Mouse (Mus musculus) adrenal gland, postnatal 36 days (tissue): ENCODE data around the gene Myo16. TPM values are rescaled to one million over a fixed set of nuclear protein-coding genes. Genes with fewer than 3 reads are reported as not detected.
A peak's percentile ranks its signal among the peaks of the same experiment; 100 is the strongest.

Source experiments
- DNase-seq, 2 experiments: peaks; one replicate each; pipeline ENCODE4 v3.0.0; 2021; ENCODE audit warnings: mixed read lengths in 1 of 2
- total RNA-seq, 2 experiments: library from RNA; stranded (reverse); gene quantifications; 2 replicates each; pipeline ENCODE4 v1.2.3; 2021

The Myo16 gene
- total RNA-seq, 2 experiments from 2014 or later: not detected

DNA sequence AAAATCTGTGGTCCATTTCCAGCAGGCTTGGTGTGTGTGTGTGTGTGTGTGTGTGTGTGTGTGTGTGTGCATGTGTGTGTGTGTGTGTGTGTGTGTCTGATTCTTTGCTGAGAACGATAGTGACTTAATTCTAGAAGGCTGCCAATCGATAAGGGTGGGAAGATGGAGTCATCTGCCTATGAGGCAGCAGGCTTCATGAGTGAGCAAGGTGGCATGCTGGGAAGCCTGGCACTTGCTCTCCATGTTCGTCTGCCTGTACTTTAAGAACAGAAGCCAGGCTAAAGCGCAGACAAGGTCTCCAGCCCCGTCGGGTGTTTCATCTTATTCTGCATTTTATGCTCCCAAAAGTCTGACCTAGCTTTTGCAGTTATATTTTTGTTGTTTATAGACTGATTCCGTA lies 404.2 kb downstream of the Myo16 start:
- DNase-seq: no peak

DNA sequence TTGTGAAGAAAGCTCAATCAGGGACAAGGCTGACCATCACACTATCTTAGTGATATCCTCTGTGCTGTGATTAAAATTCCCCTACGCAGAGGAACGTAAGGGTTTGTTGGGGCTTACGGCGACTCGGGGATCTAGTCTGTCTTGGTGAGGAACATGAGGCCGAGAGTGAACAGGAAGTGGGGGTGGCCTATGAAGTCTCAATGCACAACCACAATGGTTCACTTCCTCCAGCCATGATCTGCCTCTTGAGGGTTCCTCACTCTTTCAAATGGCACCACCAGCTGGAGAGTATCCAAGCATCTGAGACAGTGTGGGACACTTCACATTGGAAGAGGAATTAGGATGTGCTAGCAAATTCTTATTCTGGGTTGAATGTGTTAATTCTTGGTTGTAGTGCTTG lies 405.8 kb downstream of the Myo16 start:
- DNase-seq: no peak

DNA sequence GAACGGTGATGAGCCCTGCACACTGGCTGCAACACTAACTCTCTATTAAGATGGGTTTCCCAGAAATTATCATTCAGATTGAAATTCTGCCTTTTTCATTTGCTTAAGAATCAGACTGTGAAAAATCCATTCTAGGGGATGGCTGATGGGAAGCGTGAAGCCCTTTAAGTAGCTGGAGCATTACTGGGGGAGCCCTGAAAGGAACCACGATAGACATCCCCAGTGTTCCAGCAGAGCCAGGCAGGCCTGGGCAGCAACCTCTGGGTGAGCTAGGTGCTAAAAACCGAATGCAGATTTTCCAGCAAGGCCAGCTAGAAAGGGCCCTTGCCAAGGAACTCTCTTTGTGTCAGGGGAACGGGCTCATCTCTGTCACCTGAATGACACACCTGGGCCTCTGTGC lies 407.9 kb downstream of the Myo16 start:
- no peak for DNase-seq

DNA sequence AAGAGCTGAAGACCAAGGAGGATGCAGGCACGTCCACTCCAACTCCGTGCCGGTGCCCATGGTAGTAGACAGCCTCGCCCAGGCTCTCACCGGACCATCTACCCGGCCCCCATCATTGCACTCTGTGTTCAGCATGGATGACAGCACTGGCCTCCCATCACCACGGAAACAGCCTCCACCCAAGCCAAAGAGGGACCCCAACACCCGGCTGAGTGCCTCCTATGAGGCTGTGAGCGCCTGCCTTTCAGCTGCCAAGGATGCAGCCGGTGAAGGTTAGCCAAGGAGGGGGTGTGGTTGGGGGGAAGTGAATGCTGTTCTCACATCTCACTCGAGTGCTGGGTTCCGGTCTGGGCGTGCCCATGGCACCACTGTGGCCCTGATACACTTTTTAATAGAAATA lies 408.3 kb downstream of the Myo16 start:
- no peak for DNase-seq

DNA sequence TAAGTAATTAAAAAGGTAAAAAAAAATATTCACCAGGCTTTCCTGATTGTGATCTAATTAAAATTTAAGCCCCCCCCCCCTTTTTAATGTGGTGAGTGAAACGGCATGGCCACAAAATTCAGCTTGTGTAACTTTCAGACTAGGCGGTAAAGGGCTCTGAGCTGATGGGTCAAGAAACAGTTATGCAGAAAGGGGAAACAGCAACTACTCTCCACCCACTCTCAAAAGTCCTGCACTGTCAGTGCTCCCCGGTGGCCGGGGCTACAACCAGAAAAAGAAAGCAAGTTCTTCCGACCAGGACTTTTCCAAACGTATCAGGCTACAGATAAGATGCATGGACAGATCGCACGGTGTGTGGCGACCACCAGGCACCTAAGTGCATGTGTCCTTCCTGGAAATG lies 408.9 kb downstream of the Myo16 start:
- no peak for DNase-seq

- no peak for DNase-seq
Observed at GRCm38 (mm10) chr8:10565231-10566029, 411.7 kb downstream of the Myo16 start.

DNA sequence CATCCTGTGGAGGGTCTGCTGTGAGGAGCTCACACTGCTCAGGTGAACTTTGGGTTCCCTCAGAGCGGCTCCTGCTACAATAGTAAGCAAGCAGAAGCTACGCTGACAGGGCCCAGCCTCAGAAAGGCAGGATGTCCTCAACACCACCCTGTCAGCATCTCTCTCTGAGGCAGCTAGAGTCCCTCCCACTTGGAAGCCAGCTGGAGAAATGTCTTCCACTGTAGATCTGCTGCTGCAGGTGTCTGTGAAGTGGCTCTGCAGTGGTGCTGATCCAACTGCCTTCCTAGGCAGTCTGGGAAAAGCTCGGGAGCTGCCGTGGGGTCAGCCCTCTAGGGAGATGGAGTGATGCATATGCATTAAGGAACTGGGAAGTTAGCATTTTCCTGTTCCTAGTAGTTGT lies 414.7 kb downstream of the Myo16 start:
- no peak for DNase-seq

GRCm38 (mm10) chr8:10574096-10574495 lies 420.4 kb downstream of the Myo16 start:
- DNase-seq: peak; percentile 81 to 89

- DNase-seq: no peak
Observed at GRCm38 (mm10) chr8:10575244-10575643, 421.5 kb downstream of the Myo16 start.

GRCm38 (mm10) chr8:10586956-10587744 lies 433.4 kb downstream of the Myo16 start:
- peak; percentile 22 to 58 for DNase-seq

- DNase-seq: no peak
Observed at GRCm38 (mm10) chr8:10589422-10589933, 435.8 kb downstream of the Myo16 start.

- no peak for DNase-seq
Observed at GRCm38 (mm10) chr8:10592917-10593316, 439.2 kb downstream of the Myo16 start.

DNA sequence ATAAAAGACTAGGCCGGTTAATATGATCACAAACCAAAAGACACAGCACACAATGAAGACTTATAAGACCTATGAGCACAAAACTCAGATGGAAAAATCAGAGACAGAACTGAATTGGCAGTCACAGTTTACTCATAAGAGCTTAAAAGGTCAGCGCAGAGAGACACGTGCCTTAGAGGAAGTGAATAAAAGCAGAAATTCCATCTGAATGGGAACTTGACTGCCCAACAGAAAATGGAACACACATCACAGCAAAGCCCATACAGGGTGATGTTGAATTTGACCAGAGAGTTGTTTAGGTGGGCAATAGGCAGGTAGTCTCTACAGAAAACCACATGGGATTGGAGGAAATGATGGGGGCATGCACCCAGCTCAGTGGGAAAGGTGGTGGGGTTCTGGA lies 442.6 kb downstream of the Myo16 start:
- no peak for DNase-seq

DNA sequence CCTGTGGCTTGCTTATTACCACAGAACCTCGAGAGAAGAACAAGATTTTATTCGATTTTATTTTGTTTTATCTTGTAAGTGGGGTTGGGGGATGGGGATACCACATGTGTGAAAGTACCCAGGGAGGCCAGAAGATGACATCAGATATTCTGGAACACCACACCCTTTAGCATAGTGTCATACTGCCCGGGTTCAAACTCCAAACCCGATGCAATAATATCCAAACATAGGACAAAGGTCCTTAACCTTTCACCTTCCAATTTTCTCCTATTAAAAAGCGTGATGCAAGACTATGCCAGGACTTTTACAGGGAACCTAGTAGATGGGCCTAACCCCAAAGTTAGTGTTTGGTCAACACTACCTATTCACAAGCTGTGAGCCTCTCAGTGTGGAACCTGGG lies 443.9 kb downstream of the Myo16 start:
- DNase-seq: no peak

DNA sequence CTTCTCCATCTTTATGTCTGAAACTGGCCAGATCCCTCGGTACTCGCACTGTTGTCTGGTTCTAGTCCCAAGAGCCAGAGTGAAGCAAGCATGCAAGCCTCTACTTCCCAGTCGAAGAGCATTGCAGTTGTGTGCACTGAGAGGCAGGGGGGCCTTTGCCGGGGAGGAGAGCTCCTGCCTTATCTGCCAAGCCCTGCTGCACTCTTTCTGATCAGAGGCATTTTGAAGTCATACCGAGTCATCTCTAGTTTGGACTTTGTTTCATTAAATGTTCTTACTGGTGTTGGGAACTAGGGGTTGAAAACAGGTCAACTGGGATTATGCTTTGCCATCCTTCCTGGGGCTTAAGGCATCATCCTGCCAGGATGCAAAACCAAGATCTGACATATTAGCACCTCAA lies 445.2 kb downstream of the Myo16 start:
- DNase-seq: no peak

GRCm38 (mm10) chr8:10606028-10606815 lies 452.5 kb downstream of the Myo16 start:
- DNase-seq: peak; percentile 8 to 17

DNA sequence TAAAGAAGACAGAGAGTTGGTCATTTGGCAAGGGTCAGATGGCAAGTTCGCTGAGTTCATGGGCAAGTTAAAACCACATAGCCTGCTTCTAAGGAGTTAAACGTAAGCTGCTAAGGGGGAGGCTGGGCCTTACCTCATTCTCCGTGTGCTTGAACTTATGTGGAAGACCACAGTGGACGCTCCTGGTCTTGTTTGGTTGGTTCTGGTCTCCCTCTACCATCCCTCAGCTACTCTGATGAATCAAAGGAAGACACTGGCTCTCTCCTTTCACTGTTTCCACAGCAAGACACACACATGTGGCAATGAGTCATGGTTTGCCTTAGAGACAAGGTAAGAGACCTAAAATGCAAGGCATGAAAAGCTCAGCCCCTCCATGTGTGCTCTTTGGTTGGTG lies 453.1 kb downstream of the Myo16 start:
- no peak for DNase-seq

DNA sequence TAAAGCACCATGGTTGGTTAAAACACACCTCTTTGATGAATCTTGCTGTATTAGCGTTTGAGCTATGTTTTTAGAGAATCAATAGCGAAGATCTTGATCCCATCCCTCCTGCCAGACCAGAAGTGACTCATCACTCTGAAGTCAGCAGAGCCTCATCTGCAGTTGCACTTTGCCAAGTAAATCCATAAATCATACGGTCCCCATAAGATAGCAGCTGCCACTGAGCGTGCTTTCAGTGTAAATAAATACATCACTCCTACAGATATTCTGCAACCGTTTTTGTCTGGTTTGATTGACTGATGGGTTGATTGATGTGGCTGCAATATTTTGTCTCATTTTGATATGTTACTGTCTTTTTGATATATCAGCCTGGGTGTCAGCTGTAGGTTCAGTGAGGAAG lies 457.9 kb downstream of the Myo16 start:
- DNase-seq: peak; percentile 18 to 20

- no peak for DNase-seq
Observed at GRCm38 (mm10) chr8:10613371-10613770, 459.7 kb downstream of the Myo16 start.

- no peak for DNase-seq
Observed at GRCm38 (mm10) chr8:10619689-10620088, 466.0 kb downstream of the Myo16 start.

DNA sequence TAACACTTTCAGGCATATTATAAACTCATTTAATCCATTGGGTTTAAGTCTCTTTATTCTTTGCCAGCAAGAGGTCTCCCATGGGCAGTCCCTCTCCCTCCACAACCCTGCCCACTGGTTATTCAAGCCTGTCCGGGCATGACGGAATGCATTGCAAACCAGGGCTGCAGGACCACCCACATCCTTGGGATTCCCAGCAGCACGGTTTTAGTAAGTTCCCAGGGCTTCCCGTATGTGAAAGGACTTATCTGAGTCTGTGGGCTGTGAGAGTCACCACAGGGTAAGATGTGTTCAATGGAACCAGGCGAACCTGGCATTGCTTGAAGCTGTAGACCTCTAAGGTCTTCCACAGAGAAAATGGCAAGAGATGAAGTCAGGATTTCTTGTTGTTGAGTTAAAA lies 471.6 kb downstream of the Myo16 start:
- DNase-seq: no peak

GRCm38 (mm10) chr8:10628725-10629124 lies 475.0 kb downstream of the Myo16 start:
- DNase-seq: no peak

DNA sequence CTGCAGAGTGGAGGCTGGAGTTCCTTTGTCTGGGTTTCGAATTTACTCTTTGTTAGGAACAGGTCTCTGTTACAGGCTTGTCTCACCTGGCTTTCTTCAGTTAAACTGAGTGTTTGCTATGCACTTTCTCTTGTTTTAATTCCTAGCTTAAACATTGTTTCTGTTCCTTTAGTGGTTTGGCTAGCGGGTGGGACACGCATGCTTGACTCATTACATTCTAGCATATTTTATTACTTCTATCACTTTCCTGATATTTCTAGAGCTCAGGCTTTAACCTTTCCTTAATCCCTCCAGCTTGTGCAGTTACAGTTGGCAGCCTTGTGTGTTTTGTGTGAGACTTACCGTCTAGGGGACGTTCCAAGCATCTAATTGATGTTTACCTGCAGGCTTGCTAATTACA lies 476.2 kb downstream of the Myo16 start:
- DNase-seq: no peak
